Mouse (Mus musculus) heart, postnatal 0 days (tissue): Measurements from ENCODE around the gene Irf6. TPM values are rescaled to one million over a fixed set of nuclear protein-coding genes. Genes with fewer than 3 reads are reported as not detected.

ENCODE experiments used
- ATAC-seq: fragments of 200-750 bp; cut with Nextera tagmentation; 2 replicates; pipeline ENCODE4 v1.8.0; 2017; ENCODE audit warnings: low read depth, moderate number of reproducible peaks, moderate library complexity; ENCODE audit not compliant: insufficient read depth
- DNase-seq: peaks from one replicate; pipeline ENCODE4 v3.0.0-alpha.2; 2016; ENCODE audit warnings: low spot score
- H3K27ac ChIP-seq: fragments of 300-500 bp; sonication (generic); 2 replicates; pipeline ENCODE4 v1.5.1; 2014; ENCODE audit warnings: low read depth, mild to moderate bottlenecking
- H3K27me3 ChIP-seq: fragments of 300-500 bp; sonication (generic); 2 replicates; pipeline ENCODE4 v1.6.1; 2014; ENCODE audit warnings: low read length, mixed read lengths; ENCODE audit not compliant: control insufficient read depth, insufficient read depth
- H3K36me3 ChIP-seq: fragments of 300-500 bp; sonication (generic); replicated peaks from 2 replicates; pipeline ENCODE4 v1.6.1; 2014; ENCODE audit warnings: low read length, mixed read lengths; ENCODE audit not compliant: control insufficient read depth, insufficient read depth
- H3K4me1 ChIP-seq: fragments of 300-500 bp; sonication (generic); 2 replicates; pipeline ENCODE4 v1.6.1; 2014; ENCODE audit warnings: antibody characterized with exemption; ENCODE audit not compliant: control insufficient read depth, insufficient read depth
- H3K4me2 ChIP-seq: fragments of 300-500 bp; sonication (generic); 2 replicates; pipeline ENCODE4 v1.6.1; 2014; ENCODE audit warnings: low read depth, mild to moderate bottlenecking, low read length, moderate library complexity
- H3K4me3 ChIP-seq: fragments of 300-500 bp; sonication (generic); 2 replicates; pipeline ENCODE4 v1.5.1; 2014; ENCODE audit warnings: low read depth, low read length
- H3K9ac ChIP-seq: fragments of 300-500 bp; sonication (generic); replicated peaks from 2 replicates; pipeline ENCODE4 v1.6.1; 2014; ENCODE audit warnings: low read depth, low read length, mixed read lengths
- H3K9me3 ChIP-seq: fragments of 300-500 bp; sonication (generic); replicated peaks from 2 replicates; pipeline ENCODE4 v1.6.1; 2016; ENCODE audit warnings: low read length; ENCODE audit not compliant: control insufficient read depth
- CTCF ChIP-seq: IDR thresholded peaks from 2 replicates; pipeline ENCODE4 v1.5.1; 2016; ENCODE audit warnings: antibody characterized with exemption, control low read depth, low read depth
- EP300 ChIP-seq: IDR thresholded peaks from 2 replicates; pipeline ENCODE4 v1.6.1; 2016; ENCODE audit warnings: antibody characterized with exemption, low read depth
- WGBS: fragments of 180-500 bp; shearing (Covaris S2); extraction: QIAGEN DNeasy Blood & Tissue Kit; methylation state at CpG from one replicate; pipeline ENCODE4 v1.1.7; 2014; 5-methylcytosine and 5-hydroxymethylcytosine counted together
- polyA plus RNA-seq: library from polyadenylated mRNA; unstranded; fragments of >200 nt; fragmentation: Nextera tagmentation; extraction: Ambion mirVana; gene quantifications from 2 replicates; pipeline ENCODE4 v1.2.1, GENCODE M21; 2015
- total RNA-seq: library from RNA; depleted of rRNA; stranded (reverse); fragments of >200 nt; gene quantifications from 2 replicates; pipeline ENCODE4 v1.2.3, GENCODE M21; 2014; ENCODE audit warnings: low replicate concordance; rRNA removed

Gene Irf6
- total and polyA plus RNA-seq, 2 experiments from 2014 or later = 2.2 to 6.6 TPM

GRCm38 (mm10) chr1:193214053-193214452 is 61.1 kb downstream of the Irf6 start:
- 55% methylated on average over 5 of the region's 5 CpGs for WGBS
- Histone ChIP-seq H3K9ac (no peak overlapping the region), H3K4me3 (no peak overlapping the region), H3K27ac (no peak overlapping the region), H3K4me1 (no peaks in the 10 kb centered on the region), H3K36me3 (no peaks in the 10 kb centered on the region), H3K27me3 (no peaks in the 10 kb centered on the region), H3K9me3 (no peaks in the 10 kb centered on the region), H3K4me2 (no peak overlapping the region)
- no peak for DNase-seq
- no peak for ATAC-seq
- TF ChIP-seq CTCF = no peak
- no peak for TF ChIP-seq EP300

GRCm38 (mm10) chr1:193216000-193216399 is 63.1 kb downstream of the Irf6 start:
- DNase-seq = no peak
- Histone ChIP-seq H3K27me3 (no peaks in the 10 kb centered on the region), H3K36me3 (no peaks in the 10 kb centered on the region), H3K9me3 (no peaks in the 10 kb centered on the region), H3K4me2 (no peak overlapping the region), H3K4me1 (no peaks in the 10 kb centered on the region), H3K27ac (no peak overlapping the region), H3K9ac (no peak overlapping the region), H3K4me3 (no peak overlapping the region)
- WGBS = 52% methylated on average over 3 of the region's 3 CpGs
- ATAC-seq = no peak
- TF ChIP-seq CTCF (no peak), EP300 (no peak)

- no peaks in the 10 kb centered on the region for H3K36me3 ChIP-seq
- WGBS = 52% methylated on average over 5 of the region's 5 CpGs
- H3K4me3 ChIP-seq = no peak overlapping the region
- ATAC-seq = no peak
- TF ChIP-seq EP300 = no peak
- H3K4me1 ChIP-seq = no peaks in the 10 kb centered on the region
- DNase-seq = no peak
- no peak overlapping the region for H3K9ac ChIP-seq
- H3K9me3 ChIP-seq = no peaks in the 10 kb centered on the region
- no peaks in the 10 kb centered on the region for H3K27me3 ChIP-seq
- no peak overlapping the region for H3K4me2 ChIP-seq
- no peak overlapping the region for H3K27ac ChIP-seq
Measured at GRCm38 (mm10) chr1:193220408-193220807, 67.5 kb downstream of the Irf6 start.

Other genes starting within 250 kb of the Irf6 start
- under 0.01 and 0.08 TPM in 2 replicates for gene Syt14, start 117.3 kb upstream of the Irf6 start, total RNA-seq
- gene Syt14, start 117.3 kb upstream of the Irf6 start, polyA plus RNA-seq = 0.03 and 0.04 TPM in 2 replicates
- 2.1 and 6.3 TPM in 2 replicates for gene Diexf, start 22.8 kb upstream of the Irf6 start, total RNA-seq
- 2.1 and 2.8 TPM in 2 replicates for gene Diexf, start 22.8 kb upstream of the Irf6 start, polyA plus RNA-seq
- 17.7 and 23.2 TPM in 2 replicates for gene A130010J15Rik, start 14.9 kb downstream of the Irf6 start, total RNA-seq
- gene A130010J15Rik, start 14.9 kb downstream of the Irf6 start, polyA plus RNA-seq = 9.8 and 11.3 TPM in 2 replicates
- gene Traf3ip3, start 48.6 kb downstream of the Irf6 start, total RNA-seq = 0.08 and 0.61 TPM in 2 replicates
- gene Traf3ip3, start 48.6 kb downstream of the Irf6 start, polyA plus RNA-seq = 0.54 and 0.79 TPM in 2 replicates
- gene Lamb3, start 54.6 kb downstream of the Irf6 start, total RNA-seq = 9.8 and 19.2 TPM in 2 replicates
- gene Lamb3, start 54.6 kb downstream of the Irf6 start, polyA plus RNA-seq = 6.0 and 8.1 TPM in 2 replicates
- gene Hsd11b1, start 111.0 kb downstream of the Irf6 start, total RNA-seq = 7.3 and 12.7 TPM in 2 replicates
- gene Hsd11b1, start 111.0 kb downstream of the Irf6 start, polyA plus RNA-seq = 1.6 and 1.9 TPM in 2 replicates
- gene G0s2, start 120.1 kb downstream of the Irf6 start, total RNA-seq = 71.1 and 122 TPM in 2 replicates
- gene G0s2, start 120.1 kb downstream of the Irf6 start, polyA plus RNA-seq = 92.2 and 93.3 TPM in 2 replicates
- gene Camk1g, start 217.2 kb downstream of the Irf6 start, total RNA-seq = 12.0 and 14.3 TPM in 2 replicates
- 9.0 and 9.7 TPM in 2 replicates for gene Camk1g, start 217.2 kb downstream of the Irf6 start, polyA plus RNA-seq